Mouse (Mus musculus): ENCODE measurements around the gene Ddc. TPM values are rescaled to one million over a fixed set of nuclear protein-coding genes. Genes with fewer than 3 reads are reported as not detected.

Gene Ddc
- total RNA-seq, 1 experiment from 2014 or later, result 0.35 TPM

GRCm38 (mm10) chr11:11772196-11772595 is 125.7 kb downstream of the Ddc start:
- ATAC-seq (ENCODE audit: extremely low read depth, insufficient number of reproducible peaks, low FRiP score, poor library complexity, severe bottlenecking), result no peak

GRCm38 (mm10) chr11:11770691-11771090 is 127.3 kb downstream of the Ddc start:
- no peak for ATAC-seq (ENCODE audit: extremely low read depth, insufficient number of reproducible peaks, low FRiP score, poor library complexity, severe bottlenecking)

GRCm38 (mm10) chr11:11769281-11769680 is 128.7 kb downstream of the Ddc start:
- ATAC-seq (ENCODE audit: extremely low read depth, insufficient number of reproducible peaks, low FRiP score, poor library complexity, severe bottlenecking), result no peak

- peak; percentile 47; the same call in 1 of the 2 replicates for ATAC-seq (ENCODE audit: extremely low read depth, insufficient number of reproducible peaks, low FRiP score, poor library complexity, severe bottlenecking)
Measured at GRCm38 (mm10) chr11:11768057-11768456, 129.9 kb downstream of the Ddc start.

- no peak for ATAC-seq (ENCODE audit: extremely low read depth, insufficient number of reproducible peaks, low FRiP score, poor library complexity, severe bottlenecking)
Measured at GRCm38 (mm10) chr11:11766736-11767135, 131.2 kb downstream of the Ddc start.

GRCm38 (mm10) chr11:11766105-11766504 is 131.8 kb downstream of the Ddc start:
- ATAC-seq (ENCODE audit: extremely low read depth, insufficient number of reproducible peaks, low FRiP score, poor library complexity, severe bottlenecking), result peak; percentile 83

- ATAC-seq (ENCODE audit: extremely low read depth, insufficient number of reproducible peaks, low FRiP score, poor library complexity, severe bottlenecking), result no peak; the same call in 1 of the 2 replicates
Measured at GRCm38 (mm10) chr11:11765414-11765813, 132.5 kb downstream of the Ddc start.

Other genes starting within 250 kb of the Ddc start
- gene Ikzf1, start 213.1 kb downstream of the Ddc start, total RNA-seq (2017), result 125 and 150 TPM in 2 replicates
- gene Fignl1, start 89.2 kb downstream of the Ddc start, total RNA-seq (2017), result 1.5 and 2.6 TPM in 2 replicates
- gene Grb10, start 140.5 kb upstream of the Ddc start, total RNA-seq (2017), result not detected in 2 replicates

Data from neutrophil, adult 5-6 weeks (primary cell).